Comparison of ENCODE assay signal across 8 mouse cellular contexts in genomic region chr1:54557301-54558229, GRCm38 (mm10). TPM values are rescaled to one million over a fixed set of nuclear protein-coding genes. Genes with fewer than 3 reads are reported as not detected.
A peak's percentile ranks its signal among the peaks of the same experiment; 100 is the strongest.
DNase-seq lines count a peak whose midpoint lies in the region; ATAC-seq and TF ChIP-seq lines count a peak whose summit lies in the region.

TSS of gene Pgap1 (minus strand) at chr1:54557684.

- WGBS in forebrain, postnatal 0 days, result 1% methylated on average over 57 of the region's 59 CpGs
- 1% methylated on average over 57 of the region's 59 CpGs for WGBS in lung, adult 2 months
- WGBS in neural tube, embryonic 15.5 days, result 1% methylated on average over 57 of the region's 59 CpGs

- no peaks in the 10 kb centered on the region for H3K36me3 ChIP-seq in CH12.LX (replicated peaks in 1 of 2; ENCODE audit: control insufficient read depth in 1 of 2, insufficient read depth in 1 of 2, low read length in 1 of 2)
- no peaks in the 10 kb centered on the region for H3K36me3 ChIP-seq in forebrain, postnatal 0 days (ENCODE audit: insufficient read depth)
- no peaks in the 10 kb centered on the region for H3K36me3 ChIP-seq in neural tube, embryonic 15.5 days

- DNase-seq in CH12.LX (ENCODE audit: extremely low read depth), result peak; percentile 75
- DNase-seq in cerebellum, adult 11 months, result peak; percentile 91
- peak; percentile 99 for DNase-seq in forebrain, postnatal 0 days
- DNase-seq in heart, postnatal 4 days, result peak; percentile 91
- peak; percentile 90 to 93 for DNase-seq in layer of hippocampus, adult 2 months (ENCODE audit: low spot score in 2 of 2)
- peak; percentile 78 for DNase-seq in lung, adult 2 months
- peak; percentile 90 for DNase-seq in testis, postnatal 10 days (ENCODE audit: low spot score)

- H3K27ac ChIP-seq in CH12.LX (ENCODE audit: insufficient read depth, low read depth), result no peak within 1 kb of the TSS
- peak within 1 kb of the TSS; percentile 89 for H3K27ac ChIP-seq in forebrain, postnatal 0 days (ENCODE audit: low read depth, low read length)
- peak within 1 kb of the TSS; percentile 83 for H3K27ac ChIP-seq in layer of hippocampus, adult 2 months
- H3K27ac ChIP-seq in neural tube, embryonic 15.5 days (replicated peaks), result peak within 1 kb of the TSS; percentile 91

- peak within 1 kb of the TSS; percentile 74 for H3K9ac ChIP-seq in CH12.LX (ENCODE audit: insufficient read depth, low read depth)
- peak within 1 kb of the TSS; percentile 88 for H3K9ac ChIP-seq in forebrain, postnatal 0 days
- peak within 1 kb of the TSS; percentile 88 for H3K9ac ChIP-seq in neural tube, embryonic 15.5 days (replicated peaks)

- 0 out of 2 replicates have a peak, but pooled peaks cover 6% of the 10 kb centered on the region for H3K79me2 ChIP-seq in CH12.LX (replicated peaks; ENCODE audit: control insufficient read depth, extremely low read depth, insufficient read depth, poor library complexity, severe bottlenecking)

- dilution Hi-C loops in CH12.LX (cut with MboI; ENCODE audit: extremely low pct_ligation_motif_present, extremely low pct_unique_long_range_greater_than_20kb, low sequenced_read_pairs), result no loop called here

- no peak for TF ChIP-seq RAD21 in CH12.LX (IDR thresholded peaks at IDR 0.05; ENCODE audit: low read depth, low read length)

- no peaks in the 10 kb centered on the region for H3K27me3 ChIP-seq in CH12.LX (replicated peaks)
- no peaks in the 10 kb centered on the region for H3K27me3 ChIP-seq in forebrain, postnatal 0 days (ENCODE audit: insufficient read depth, low read length)
- no peaks in the 10 kb centered on the region for H3K27me3 ChIP-seq in neural tube, embryonic 15.5 days (replicated peaks)

- H3K4me1 ChIP-seq in CH12.LX (ENCODE audit: control insufficient read depth in 1 of 2, insufficient read depth in 2 of 2), result peaks cover 4 to 14% of the 10 kb centered on the region in 2 experiments; a peak in 3 of 4 replicates
- H3K4me1 ChIP-seq in forebrain, postnatal 0 days (ENCODE audit: insufficient read depth), result peaks cover 10% of the 10 kb centered on the region
- H3K4me1 ChIP-seq in lung, adult 2 months (ENCODE audit: control insufficient read depth, insufficient read depth, low read length), result no peaks in the 10 kb centered on the region
- H3K4me1 ChIP-seq in neural tube, embryonic 15.5 days, result peaks cover 14% of the 10 kb centered on the region

- peak; percentile 99 for ATAC-seq in forebrain, postnatal 0 days
- peak; percentile 99 for ATAC-seq in neural tube, embryonic 15.5 days (ENCODE audit: low FRiP score)

- peak within 1 kb of the TSS; percentile 91 for H3K4me2 ChIP-seq in CH12.LX (ENCODE audit: insufficient read depth, low read depth, poor library complexity, severe bottlenecking)
- H3K4me2 ChIP-seq in forebrain, postnatal 0 days (ENCODE audit: low read depth), result peak within 1 kb of the TSS; percentile 72
- peak within 1 kb of the TSS; percentile 74 for H3K4me2 ChIP-seq in neural tube, embryonic 15.5 days

- in situ Hi-C loops in CH12.LX (cut with MboI; ENCODE audit: low pct_ligation_motif_present, low pct_unique_long_range_greater_than_20kb, low sequenced_read_pairs), result no loop called here

- no peak for TF ChIP-seq CTCF in CH12.LX (conservative IDR thresholded peaks at IDR 0.05 in 1 of 2, IDR thresholded peaks at IDR 0.05 in 1 of 2; ENCODE audit: low read depth in 2 of 2, low read length in 2 of 2)
- TF ChIP-seq CTCF in forebrain, postnatal 0 days (IDR thresholded peaks at IDR 0.05; ENCODE audit: low read depth), result no peak
- TF ChIP-seq CTCF in layer of hippocampus, adult 2 months (conservative IDR thresholded peaks at IDR 0.05), result no peak; the same call in 1 of the 2 replicates
- no peak for TF ChIP-seq CTCF in lung, adult 2 months (IDR thresholded peaks at IDR 0.05; ENCODE audit: insufficient read depth, low read length)

- TF ChIP-seq EP300 in CH12.LX (IDR thresholded peaks at IDR 0.05; ENCODE audit: low read length), result no peak

- H3K9me3 ChIP-seq in CH12.LX (replicated peaks; ENCODE audit: low read length), result no peaks in the 10 kb centered on the region
- H3K9me3 ChIP-seq in forebrain, postnatal 0 days (ENCODE audit: low read length), result no peaks in the 10 kb centered on the region
- H3K9me3 ChIP-seq in neural tube, embryonic 15.5 days (replicated peaks), result no peaks in the 10 kb centered on the region

- H3K4me3 ChIP-seq in CH12.LX (replicated peaks in 1 of 3; ENCODE audit: low read depth in 2 of 3, low read length in 2 of 3, poor library complexity in 1 of 3), result peak within 1 kb of the TSS; percentile 74 to 80 (median 75)
- H3K4me3 ChIP-seq in forebrain, postnatal 0 days (ENCODE audit: low read depth, low read length), result peak within 1 kb of the TSS; percentile 61
- peak within 1 kb of the TSS; percentile 91 for H3K4me3 ChIP-seq in layer of hippocampus, adult 2 months
- peak within 1 kb of the TSS; percentile 87 for H3K4me3 ChIP-seq in lung, adult 2 months (replicated peaks; ENCODE audit: extremely low read depth, low read depth, low read length)
- peak within 1 kb of the TSS; percentile 86 for H3K4me3 ChIP-seq in neural tube, embryonic 15.5 days (replicated peaks)

- TF ChIP-seq POLR2A in CH12.LX (IDR thresholded peaks at IDR 0.05; ENCODE audit: low read depth, low read length), result no peak; the same call in 1 of the 2 replicates
- TF ChIP-seq POLR2A in lung, adult 2 months (IDR thresholded peaks at IDR 0.05; ENCODE audit: borderline replicate concordance, extremely low read depth, low read depth, low read length), result peak; percentile 74; the same call in 1 of the 2 replicates

TF ChIP-seq in CH12.LX, 34 proteins besides CTCF, POLR2A, EP300 and RAD21:
- peak; percentile 44; the same call in 1 of the 2 replicates for TF ChIP-seq ELF1 (IDR thresholded peaks at IDR 0.05; ENCODE audit: low read depth, low read length)
- TF ChIP-seq NELFE (IDR thresholded peaks at IDR 0.05; ENCODE audit: low read depth, low read length), result peak; percentile 66; the same call in 1 of the 2 replicates
- no peak for TF ChIP-seq SMC3 (IDR thresholded peaks at IDR 0.05; ENCODE audit: low read depth, low read length)
- TF ChIP-seq MXI1 (IDR thresholded peaks at IDR 0.05; ENCODE audit: low read depth, low read length), result peak; percentile 61; the same call in 1 of the 2 replicates
- TF ChIP-seq BHLHE40 (IDR thresholded peaks at IDR 0.05; ENCODE audit: low read depth, low read length), result peak; percentile 7; the same call in 1 of the 2 replicates
- TF ChIP-seq UBTF (IDR thresholded peaks at IDR 0.05; ENCODE audit: low read depth, low read length), result peak; percentile 37; the same call in 1 of the 2 replicates
- peak; percentile 19; the same call in 1 of the 2 replicates for TF ChIP-seq HCFC1 (IDR thresholded peaks at IDR 0.05; ENCODE audit: low read depth, low read length)
- TF ChIP-seq JUND (conservative IDR thresholded peaks at IDR 0.05; ENCODE audit: low read depth, low read length), result no peak
- no peak for TF ChIP-seq POLR2AphosphoS2 (IDR thresholded peaks at IDR 0.05; ENCODE audit: low read depth, low read length)
- TF ChIP-seq ETS1 (conservative IDR thresholded peaks at IDR 0.05; ENCODE audit: low read depth, low read length), result no peak
- peak; percentile 97 for TF ChIP-seq NRF1 (IDR thresholded peaks at IDR 0.05; ENCODE audit: low read depth, low read length)
- peak; percentile 42 for TF ChIP-seq IRF4 (IDR thresholded peaks at IDR 0.05; ENCODE audit: low read depth, low read length)
- no peak for TF ChIP-seq MAX (IDR thresholded peaks at IDR 0.05; ENCODE audit: low read length)
- peak; percentile 90 for TF ChIP-seq MAZ (IDR thresholded peaks at IDR 0.05; ENCODE audit: low read depth, low read length)
- TF ChIP-seq TCF12 (IDR thresholded peaks at IDR 0.05; ENCODE audit: low read depth, low read length), result peak; percentile 61
- TF ChIP-seq ZNF384 (IDR thresholded peaks at IDR 0.05; ENCODE audit: low read depth, low read length), result no peak
- no peak for TF ChIP-seq MAFK (IDR thresholded peaks at IDR 0.05; ENCODE audit: insufficient replicate concordance, low read length)

RNA-seq across cellular contexts. Expression of gene Pgap1, which starts in this region (rescaled TPM):
- total RNA-seq in CH12.LX (2012; rRNA removed) (3.2 and 6.3 TPM in 2 replicates), CH12.LX (2014; rRNA removed) (3.4 and 4.0 TPM in 2 replicates)
- 2.2 and 2.3 TPM in 2 replicates for polyA plus RNA-seq in CH12.LX (2012; ENCODE audit: insufficient read length, low read depth)
- total RNA-seq in forebrain, postnatal 0 days (2014; rRNA removed), result 53.9 and 87.2 TPM in 2 replicates
- polyA plus RNA-seq in forebrain, postnatal 0 days (2015; fragmentation: Nextera tagmentation; extraction: Ambion mirVana), result 9.1 and 18.2 TPM in 2 replicates
- 1 to 10 TPM; 5.2 to 6.1 TPM for total RNA-seq in heart, postnatal 4 days (2021)
- total RNA-seq in layer of hippocampus, adult 2 months (2021), result 10 to 100 TPM; 17.6 to 21.4 TPM
- 0.67 and 1.4 TPM in 2 replicates for polyA plus RNA-seq in lung, adult 2 months (2012; rRNA removed)
- polyA plus RNA-seq in neural tube, embryonic 15.5 days (2015; fragmentation: Nextera tagmentation; extraction: Ambion mirVana), result 19.4 and 19.5 TPM in 2 replicates
